Mouse (Mus musculus) layer of hippocampus, adult 11-12 months (tissue): ENCODE measurements at regions not wholly inside any gene's neighbourhood (a gene's known extent, or its start where the extent isn't known, plus 50 kb on each side); places are given as distances from the start of the nearest gene placed in this dataset.

Source experiments
- DNase-seq: peaks from one replicate; pipeline ENCODE4 v3.0.0; 2022; ENCODE audit warnings: low spot score

DNA sequence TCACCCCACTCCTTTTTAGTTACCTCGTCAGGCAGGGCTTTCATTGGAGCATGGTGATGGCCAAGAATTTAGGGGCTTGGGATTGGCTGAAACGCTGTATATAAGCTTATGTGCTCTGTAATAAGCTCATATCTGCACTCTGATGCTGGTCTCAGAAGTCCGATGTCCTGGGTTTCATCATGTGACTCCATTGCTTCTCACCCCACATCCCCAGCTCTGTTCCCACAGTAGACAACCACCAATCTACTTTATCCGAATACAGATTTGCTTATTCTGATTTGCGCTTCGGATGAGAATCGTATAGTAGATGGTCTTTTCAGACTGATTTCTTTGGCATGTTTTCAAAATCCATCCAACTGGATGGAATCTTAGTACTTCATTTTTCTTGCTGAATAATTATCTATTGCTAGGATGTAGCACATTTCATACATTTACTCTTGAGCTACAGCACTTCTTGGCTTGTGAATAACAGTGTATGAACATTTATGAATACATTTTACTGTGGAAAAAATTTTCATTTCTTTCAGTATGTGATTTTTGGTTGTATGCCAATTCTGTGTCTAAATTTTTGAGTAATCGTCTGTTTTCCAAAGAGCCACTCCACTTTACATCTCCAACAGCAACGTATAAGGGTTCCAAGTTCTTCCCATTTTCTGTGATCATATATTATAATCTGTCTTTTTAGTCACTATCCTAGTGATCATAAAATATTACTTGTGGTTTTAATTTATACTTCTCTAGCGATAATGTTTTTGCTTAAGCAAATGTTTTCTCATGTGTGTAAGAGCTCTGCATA, 185.7 kb downstream of the Hace1 start:
- DNase-seq: no peak

DNA sequence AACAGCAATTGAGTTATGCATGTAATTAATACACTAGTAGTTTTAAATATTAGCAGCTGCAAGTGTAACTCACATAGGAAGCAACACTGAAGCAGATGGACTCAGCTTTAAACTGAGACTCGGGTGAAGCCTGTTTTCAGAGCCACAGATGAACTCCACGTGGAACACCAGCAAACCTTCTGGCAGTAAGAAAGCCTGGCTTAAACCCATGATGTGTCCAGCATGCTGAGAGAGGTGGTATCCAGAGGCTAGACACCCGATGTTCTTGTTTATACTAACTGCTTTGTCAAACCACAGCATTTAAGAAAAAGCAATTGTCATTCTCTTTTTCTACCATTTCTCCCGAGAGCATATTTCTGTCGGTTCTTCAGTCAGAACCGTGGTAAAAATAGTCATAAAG, 202.1 kb downstream of the Hace1 start:
- no peak for DNase-seq

DNA sequence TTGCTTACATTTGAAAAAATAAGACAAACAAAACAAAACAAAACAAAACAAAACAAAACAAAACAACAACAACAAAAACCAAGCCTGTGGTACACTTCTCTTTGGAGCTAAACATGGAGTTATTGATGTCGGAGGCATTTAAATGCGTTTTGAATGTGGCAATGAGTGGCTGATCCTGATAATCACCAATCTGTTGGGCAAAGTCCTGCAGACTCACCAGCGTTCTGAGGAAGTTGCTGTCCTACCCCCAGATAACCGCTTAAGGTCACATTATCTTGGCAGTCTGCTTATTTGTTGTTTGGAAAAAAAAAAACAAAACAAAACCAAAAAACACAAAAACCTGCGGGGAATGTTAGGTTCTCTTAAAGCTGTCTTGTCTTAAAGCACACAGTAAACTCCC, 205.4 kb downstream of the Hace1 start:
- DNase-seq: no peak

DNA sequence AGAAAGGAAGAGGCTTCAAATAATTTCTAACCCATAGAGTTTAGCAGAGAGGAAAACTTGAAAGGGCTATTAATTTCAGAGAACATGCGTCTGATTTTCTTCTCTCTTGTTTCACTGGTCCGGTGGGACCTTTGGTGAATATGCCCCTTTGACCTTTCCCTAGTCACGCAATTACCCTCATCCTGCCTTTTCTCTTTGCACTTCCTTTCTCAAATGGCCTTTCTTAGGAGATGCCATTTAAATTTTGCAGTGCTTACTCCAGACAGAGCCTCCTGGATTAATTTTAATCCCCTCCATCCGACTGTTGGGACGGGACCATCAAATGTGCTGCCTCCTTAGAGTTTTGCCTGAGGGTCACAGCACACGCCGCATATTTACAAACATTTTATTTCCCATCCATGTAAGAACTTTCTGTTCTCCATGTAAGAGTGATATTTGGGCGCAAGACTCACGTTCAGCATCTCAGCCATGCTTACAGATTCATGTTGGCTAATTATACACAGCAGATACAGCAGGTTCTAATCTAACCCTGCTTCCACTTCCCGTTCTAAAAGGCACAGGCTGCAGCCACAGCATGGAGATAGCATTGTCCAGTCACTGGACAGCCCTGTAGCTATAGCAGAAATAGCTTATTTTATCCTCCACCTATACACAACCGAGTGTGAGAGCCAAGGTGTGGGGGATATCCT, 206.0 kb downstream of the Hace1 start:
- DNase-seq: no peak

DNA sequence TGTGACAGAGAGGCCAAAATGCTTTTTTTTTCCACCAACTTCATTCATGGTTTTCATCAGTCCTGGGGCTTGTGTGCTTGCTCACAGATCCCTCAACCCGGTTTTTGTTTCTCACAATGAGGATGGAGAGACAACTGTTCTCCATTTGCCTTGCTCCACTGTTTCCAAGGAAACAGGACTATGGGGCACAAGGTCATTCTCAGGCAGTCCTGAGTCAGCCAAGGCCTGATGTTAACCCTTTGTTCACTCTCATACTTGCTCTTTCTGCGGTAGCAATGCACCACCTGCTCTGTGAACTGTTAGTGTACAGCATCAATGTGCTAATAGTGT, 206.5 kb downstream of the Hace1 start:
- DNase-seq: no peak

DNA sequence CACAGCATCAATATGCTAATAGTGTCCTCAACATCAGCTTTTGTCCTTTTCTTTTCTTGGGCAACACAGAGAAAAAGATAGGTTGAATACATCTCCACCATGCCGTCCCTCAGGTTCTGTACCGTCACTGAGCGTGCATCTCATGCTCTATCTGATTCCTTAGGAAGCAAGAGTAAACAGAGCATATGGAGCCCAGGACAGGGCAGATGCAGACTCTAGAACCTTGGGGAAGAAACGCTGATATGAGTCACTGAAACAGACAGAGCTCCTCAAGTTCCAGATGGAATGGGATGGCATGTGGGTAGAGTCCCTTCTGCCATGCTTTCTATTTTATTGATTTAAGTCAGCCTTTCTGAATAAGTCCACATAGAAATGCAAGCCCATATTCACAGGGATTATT, 206.9 kb downstream of the Hace1 start:
- peak; percentile 63 for DNase-seq

DNA sequence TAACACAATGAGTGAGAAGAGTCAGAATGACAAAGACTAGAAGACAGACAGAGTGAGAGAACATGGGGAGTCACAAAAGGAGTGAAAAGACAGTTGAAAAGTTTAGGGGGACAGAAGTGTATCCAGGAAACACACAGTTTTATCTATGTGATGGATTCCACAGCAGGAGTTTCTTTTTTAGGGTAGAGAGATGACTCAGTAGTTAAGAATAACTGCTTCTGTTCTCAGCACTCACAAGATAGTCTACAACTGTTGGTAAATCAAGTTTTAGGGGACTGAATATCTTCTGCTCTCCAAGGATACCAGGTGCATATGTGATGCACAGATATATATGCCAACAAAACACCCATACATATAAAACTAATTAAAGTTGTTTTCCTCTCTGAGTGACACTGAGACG, 210.7 kb downstream of the Hace1 start:
- no peak for DNase-seq

DNA sequence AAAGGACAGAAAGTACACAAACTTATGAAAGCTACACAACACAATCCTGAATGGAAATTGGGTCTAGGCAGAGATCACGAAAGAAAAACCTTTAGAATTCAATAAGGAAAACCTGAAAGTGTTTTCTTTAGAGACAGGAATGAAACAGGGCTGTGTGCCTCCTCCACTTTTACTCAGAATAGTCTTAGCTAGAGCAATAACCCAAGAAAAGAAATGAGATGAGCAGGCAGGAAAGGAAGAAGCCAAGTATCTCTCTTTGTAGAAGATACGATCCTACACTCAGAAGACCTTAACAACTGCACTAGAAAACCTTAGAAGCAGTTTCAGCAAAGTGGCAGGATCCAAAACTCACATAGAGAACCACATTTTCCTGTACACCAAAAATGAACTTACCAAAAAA, 218.0 kb downstream of the Hace1 start:
- no peak for DNase-seq

DNA sequence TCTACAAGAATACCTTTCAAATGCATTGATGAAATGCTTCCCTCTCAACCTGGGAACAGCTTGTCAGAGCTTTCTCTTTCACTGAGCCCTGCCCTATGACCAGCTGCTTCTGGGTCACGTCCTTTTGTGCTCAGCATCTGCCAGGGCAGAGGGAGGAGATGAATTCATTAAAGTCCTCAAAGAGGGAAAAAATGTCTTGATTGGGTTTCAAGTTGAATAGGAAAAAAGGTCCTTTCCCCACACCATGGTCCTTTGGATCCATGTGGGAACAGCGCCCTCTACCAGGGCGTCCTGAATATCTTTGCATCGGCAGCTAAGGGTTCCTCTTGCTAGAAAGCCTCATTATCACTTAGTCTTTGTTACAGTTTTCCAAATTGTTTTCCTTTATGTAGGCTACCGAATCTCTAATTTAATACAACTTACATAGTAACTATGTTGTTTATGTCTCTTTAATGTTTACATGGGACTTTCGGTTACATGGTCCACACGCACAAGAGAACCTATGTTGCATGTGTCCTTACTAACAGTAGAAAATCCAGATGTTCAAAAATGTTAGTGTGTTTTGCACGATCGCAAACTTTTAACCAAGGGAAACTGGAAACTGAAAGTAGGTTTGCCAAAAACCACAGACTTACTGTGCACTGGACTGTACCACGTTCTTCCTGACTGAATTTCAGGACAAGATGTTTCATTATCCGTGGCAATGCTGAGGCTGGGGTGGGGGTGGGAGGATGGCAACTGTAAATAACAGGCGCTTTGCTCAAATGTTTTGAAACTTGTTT, 222.6 kb downstream of the Hace1 start:
- DNase-seq: peak; percentile 52

DNA sequence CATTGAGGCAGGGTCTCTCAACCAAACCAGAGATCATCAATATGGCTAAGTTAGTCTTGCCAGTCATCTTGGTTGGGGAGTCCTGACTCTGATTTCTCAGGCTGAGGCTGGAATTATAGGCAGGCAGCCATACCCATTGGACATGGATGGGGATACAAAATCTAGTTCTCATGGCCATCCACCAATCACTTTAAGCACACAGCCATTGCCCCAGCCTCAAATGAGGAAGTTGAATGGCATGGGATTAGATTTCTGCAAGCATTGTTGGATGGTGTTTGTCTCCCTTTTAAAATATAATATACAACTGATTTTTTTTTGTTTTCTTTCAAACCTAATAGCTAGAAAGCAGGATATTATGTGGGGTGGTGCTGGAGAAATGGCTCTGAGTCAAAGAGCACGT, 223.8 kb downstream of the Hace1 start:
- DNase-seq: no peak

DNA sequence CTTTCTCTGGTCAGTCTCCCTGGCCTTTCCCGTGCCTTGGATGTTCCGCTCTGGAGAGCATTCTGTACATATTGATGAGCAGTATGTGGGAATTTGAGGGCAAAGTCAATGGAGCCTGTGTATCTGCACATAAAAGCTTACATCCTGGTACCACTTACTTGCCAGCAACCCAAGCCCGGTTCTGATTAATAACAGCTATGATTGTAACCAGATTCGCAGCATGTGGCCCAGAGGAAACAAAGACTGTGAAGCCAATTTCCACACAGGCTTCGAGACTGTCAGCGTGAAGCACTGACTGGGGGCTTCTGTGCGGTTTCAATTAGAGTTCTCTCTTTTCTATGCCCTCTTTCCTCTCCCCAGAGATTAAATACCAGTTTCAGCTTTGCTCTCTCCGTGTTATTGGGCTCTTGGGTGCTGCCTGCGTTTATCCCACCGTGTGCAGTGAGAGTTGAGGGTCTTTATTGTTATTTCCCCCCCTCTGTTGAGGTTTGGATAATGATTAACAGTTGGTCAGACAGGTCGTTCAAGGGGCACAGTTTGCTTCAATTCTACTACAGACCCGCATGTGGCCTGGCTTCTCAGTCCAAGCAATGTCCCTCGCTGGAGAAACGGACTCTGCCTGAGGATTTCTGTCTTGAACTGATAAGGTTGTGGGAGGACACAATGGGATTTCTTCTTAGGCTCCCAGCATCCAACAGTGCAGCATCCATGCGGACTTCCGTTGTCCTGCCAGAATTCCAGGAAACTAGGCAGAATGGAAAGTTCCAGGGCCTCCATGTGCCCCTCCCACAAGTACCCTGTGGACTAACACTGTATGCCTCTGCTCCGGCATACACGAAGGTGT, 229.6 kb downstream of the Hace1 start:
- peak; percentile 45 for DNase-seq

DNA sequence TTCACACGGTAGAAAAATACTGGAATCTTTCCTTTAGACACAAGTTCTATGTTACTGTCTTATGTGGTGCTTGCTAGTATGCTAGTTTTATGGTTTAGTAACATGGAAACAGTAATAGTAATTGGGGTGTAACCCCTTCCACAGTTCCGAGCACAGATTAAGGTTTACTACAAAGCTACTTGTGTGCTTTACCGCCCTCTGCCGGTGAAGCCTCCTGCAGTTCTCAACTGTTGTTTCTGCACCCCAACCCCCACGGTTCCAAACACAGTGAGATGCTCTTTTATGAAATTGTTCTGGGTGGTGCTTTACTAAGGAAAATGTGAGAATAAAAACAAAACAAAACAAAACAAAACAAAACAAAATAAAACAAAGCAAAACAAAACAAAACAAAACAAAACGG, 234.3 kb downstream of the Hace1 start:
- peak; percentile 31 for DNase-seq

DNA sequence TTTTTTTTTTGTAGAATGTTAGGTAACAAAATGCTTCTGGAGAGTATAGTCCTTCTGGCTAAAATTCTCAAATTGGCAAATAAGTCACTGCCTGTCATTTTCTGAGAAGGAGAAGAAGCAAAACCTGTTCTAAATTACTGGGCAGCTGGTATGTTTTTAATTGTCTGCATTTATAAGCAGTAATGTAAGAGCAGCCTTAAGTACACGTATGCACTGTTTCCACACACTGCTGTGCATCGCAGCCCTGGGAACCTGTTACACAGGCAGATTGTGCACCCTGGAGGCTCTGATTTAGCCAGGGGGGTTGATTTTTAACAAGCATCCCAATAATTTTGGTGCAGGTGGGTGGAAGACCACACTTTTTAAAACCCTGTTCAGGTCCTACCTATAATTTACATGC, 236.2 kb downstream of the Hace1 start:
- no peak for DNase-seq

DNA sequence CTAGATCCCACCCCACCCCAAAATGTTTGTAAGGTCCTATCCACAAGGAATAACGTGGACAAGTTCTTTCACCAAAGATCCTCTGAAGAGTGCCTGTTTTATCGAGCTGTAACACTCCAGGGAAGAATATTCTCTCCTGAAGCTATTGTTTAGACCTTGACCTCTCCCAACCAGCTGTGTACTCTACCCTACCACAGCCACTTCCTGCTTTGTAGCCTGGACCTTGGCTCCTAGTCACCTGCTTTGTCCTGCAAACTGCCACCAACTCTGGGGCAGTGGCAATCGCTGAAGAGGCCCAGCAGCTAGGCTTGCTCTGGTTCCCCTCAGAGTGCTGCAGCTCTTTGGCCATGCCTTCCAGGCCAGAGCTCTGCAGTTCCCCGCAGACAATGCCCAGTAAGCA, 239.1 kb downstream of the Hace1 start:
- no peak for DNase-seq

DNA sequence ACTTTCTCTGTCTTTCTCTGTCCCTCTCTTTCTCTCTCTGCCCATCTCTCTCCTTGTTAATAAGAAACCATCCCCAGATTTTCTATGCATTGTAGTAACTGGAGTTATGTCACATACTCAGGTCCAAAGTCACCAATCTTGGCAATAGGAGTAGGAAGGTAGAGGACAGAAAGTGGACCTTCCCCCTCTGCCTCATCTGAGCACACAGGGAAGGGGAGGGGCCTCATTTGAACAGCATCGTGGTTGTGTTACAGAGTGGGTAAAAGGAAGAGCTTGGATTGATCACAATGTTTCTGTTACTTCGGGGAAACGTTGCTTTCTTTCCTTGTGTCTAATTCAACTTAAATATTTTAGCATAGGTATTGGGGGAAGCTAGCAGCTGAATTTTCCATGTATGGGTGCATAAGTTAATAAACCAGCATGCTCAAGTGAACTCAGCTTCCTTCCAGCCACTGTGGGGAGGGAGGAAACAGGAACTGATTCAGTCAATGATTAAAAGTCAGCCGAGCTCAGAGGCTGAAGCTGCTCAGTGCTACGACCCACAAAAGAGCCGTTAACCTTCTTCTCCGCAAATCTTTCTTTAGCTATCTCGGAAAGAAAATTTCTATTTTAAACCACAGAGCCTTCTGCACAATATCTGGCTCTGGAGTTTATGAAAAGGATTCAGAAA, 243.5 kb downstream of the Hace1 start:
- no peak for DNase-seq

DNA sequence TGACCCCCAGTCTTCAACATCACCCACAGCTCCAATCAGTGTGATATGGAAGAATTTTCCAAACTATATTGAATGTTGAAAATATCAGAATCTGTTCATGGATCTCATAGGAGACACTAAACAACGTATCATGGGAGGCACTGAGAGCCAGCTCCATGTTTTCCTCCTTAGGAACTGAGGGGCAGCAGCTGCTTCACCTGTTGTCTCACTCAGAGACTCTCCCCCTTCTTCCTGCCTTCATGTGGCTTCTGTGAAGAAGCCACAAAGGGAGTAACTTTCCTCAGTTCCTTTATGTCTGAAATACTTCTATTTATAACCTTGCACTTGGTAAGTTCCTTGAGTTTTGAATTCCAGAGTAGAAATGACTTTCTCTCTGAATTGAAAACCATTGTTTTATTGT, 244.6 kb downstream of the Hace1 start:
- DNase-seq: no peak

DNA sequence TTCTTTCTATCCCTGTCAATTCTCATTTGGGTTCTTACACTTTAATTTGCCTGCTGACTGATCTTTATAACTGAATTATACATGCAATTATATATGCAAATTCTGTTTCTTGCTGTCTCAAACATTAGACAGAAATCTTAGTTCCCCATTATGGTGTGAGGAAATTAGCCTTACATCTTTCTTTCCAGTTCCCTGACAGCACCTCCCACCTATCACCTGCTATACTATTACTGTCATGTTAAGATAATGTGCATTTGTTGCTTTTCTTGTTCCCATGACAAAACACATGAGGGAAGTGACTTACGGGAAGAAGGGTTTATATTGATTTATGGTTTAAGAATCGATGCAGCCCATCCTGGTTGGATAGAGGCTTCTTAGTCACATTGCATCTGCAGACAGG, 246.0 kb downstream of the Hace1 start:
- DNase-seq: no peak

DNA sequence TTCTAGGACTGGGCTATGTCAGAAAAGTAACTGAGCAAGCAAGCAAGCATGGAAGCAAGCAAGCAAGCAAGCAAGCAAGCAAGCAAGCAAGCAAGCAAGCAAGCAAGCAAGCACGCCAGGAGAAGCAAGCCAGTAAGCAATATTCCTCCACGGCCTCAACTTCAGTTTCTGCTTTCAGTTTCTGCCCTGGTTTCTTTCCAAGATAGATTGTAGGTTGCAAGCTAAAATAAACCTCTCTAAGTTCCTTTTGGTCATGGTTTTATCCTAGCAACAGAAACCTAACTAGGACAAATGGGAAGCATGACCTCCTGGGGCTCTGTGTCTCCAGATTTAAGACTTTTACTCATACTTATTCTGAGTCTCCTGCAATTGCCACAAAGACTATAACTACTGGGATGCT, 271.0 kb downstream of the Hace1 start:
- no peak for DNase-seq

DNA sequence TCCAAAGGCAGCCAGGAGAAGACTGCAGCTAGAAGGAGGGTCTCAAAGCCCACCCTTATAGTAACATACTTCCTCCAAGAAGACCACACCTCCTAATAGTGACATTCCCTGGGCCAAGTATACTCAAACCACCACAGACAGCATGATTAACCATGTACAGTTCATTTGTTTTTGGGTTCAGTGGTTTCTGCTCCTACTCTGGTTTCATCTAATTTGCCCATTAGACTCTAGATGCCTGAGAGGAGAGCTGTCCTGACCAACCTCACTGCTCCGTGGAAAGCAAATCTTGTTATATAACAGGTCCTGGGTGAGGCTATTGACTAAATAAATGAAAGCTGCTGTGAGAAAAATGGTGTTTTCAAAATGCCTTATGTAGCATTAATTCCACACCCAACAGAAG, 272.2 kb downstream of the Hace1 start:
- no peak for DNase-seq

DNA sequence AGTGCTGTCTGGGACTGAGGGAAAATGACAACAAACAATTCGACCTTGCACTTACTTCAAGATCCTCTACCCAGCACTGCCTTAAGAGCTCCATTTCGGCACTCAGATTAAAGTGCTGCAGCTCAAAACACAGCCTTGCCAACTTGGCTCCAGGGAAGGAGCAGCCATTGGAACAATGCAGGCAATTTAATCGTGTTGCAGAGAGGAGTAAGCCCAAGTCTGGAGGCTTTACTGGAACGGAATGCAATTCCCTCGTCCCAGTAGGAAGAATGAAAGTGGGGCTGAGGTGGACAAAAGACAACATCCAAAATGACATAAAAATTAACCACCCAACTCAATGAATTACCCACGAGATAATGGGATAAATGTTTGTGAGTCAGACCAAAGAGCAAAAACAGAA, 273.0 kb downstream of the Hace1 start:
- no peak for DNase-seq

DNA sequence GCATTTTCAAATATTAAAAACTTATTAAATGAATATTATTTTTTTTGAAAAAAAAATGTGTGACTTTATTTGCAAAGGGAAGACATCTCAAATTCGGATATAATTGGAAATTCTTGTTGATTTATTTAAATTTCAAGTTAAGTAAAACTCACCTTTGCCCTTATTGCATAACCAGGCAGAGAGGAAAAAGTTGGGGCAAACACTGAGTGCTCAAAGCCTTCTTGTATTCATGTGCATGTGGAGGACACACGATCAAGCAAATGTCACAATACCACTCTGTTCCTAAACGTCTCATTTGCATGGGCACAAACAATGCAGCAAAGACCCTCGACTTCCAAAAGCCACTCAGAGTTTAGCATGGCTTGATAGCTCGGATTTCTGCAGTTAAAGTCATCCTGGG, 275.1 kb downstream of the Hace1 start:
- no peak for DNase-seq

DNA sequence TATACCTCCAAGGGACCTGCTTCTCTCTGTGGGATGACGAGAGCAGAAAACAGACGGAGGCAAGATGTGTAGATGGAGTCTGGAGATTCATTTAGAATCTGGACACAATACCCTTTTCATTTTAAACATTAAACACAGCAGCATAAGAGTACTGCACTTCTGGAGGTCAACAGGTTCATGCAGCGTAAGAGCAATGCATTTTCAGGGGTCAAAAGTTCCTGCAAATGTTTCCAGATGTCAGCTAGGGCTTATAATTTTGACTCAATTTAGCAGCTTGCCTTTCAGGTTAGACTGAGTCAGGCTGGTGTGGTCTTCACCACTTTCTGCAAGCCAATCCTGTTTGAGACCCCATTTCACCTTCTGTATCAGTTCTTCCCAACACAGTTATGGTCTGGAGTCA, 277.9 kb downstream of the Hace1 start:
- DNase-seq: no peak
